Mouse (Mus musculus) urinary bladder, postnatal 0 days (tissue): Measurements from ENCODE around the gene Alkbh8. TPM values are rescaled to one million over a fixed set of nuclear protein-coding genes. Genes with fewer than 3 reads are reported as not detected.

Source experiments
- polyA plus RNA-seq: library from polyadenylated mRNA; unstranded; fragments of >200 nt; fragmentation: Nextera tagmentation; extraction: Ambion mirVana; gene quantifications from 2 replicates; pipeline ENCODE4 v1.2.1, GENCODE M21; 2015

Alkbh8 gene
- 7.5 and 11.3 TPM in 2 replicates for polyA plus RNA-seq

GRCm38 (mm10) chr9:3334962-3335767 lies at the start of gene Alkbh8:
Alkbh8 (plus strand) TSS chr9:3335140.

GRCm38 (mm10) chr9:3403251-3404208 lies 68.6 kb downstream of the Alkbh8 start, which contains the start of gene Cwf19l2:
Cwf19l2 (plus strand) TSS chr9:3403592.

Other genes with a start within 250 kb of the Alkbh8 start
- 6.3 and 7.3 TPM in 2 replicates for gene Cwf19l2, start 68.5 kb downstream of the Alkbh8 start, polyA plus RNA-seq
- 0.36 and 0.43 TPM in 2 replicates for gene Gucy1a2, start 197.6 kb downstream of the Alkbh8 start, polyA plus RNA-seq